Mouse (Mus musculus): ENCODE measurements at regions not wholly inside any gene's neighbourhood (a gene's known extent, or its start where the extent isn't known, plus 50 kb on each side); places are given as distances from the start of the nearest gene placed in this dataset.
A peak's percentile ranks its signal among the peaks of the same experiment; 100 is the strongest.

GRCm38 (mm10) chr8:75353786-75354185 lies 52.6 kb downstream of the Gm10358 start:
- ATAC-seq (no peak), DNase-seq (no peak)
- Histone ChIP-seq H3K9me3 (ENCODE audit: low read length) (no peaks in the 10 kb centered on the region), H3K4me2 (ENCODE audit: low read depth, low read length) (no peak overlapping the region), H3K9ac (replicated peaks) (no peak overlapping the region), H3K27me3 (ENCODE audit: insufficient read depth, low read length) (no peaks in the 10 kb centered on the region), H3K4me3 (ENCODE audit: low read depth, low read length) (no peak overlapping the region), H3K27ac (ENCODE audit: low read depth) (no peak overlapping the region), H3K4me1 (ENCODE audit: insufficient read depth) (no peaks in the 10 kb centered on the region), H3K36me3 (replicated peaks; ENCODE audit: insufficient read depth, low read length) (no peaks in the 10 kb centered on the region)
- TF ChIP-seq CTCF (IDR thresholded peaks at IDR 0.05; ENCODE audit: low read depth) (no peak), EP300 (IDR thresholded peaks at IDR 0.05; ENCODE audit: low read depth) (no peak)
- WGBS (ENCODE audit: insufficient replicate concordance): 34% methylated on average over 1 of the region's 1 CpGs

DNA sequence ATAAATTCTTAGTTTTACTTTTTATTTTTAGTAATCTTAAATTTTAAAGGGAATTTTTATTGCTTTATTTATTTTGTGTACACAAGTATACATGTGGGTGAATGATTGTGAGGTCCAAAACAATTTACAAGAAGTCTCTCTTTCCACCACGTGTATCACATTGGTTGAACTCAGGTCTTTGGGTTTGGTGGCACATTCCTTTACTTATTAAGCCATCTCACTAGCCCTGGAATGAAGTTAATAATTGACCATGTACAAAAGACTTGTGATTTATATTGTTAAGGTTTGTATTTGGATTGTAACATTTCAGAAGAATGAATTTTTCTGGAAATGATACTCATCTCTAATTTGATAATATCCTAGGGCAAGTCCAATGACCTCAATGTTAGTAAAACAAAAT lies 56.2 kb downstream of the Gm10358 start:
- no peak overlapping the region for H3K4me3 ChIP-seq (ENCODE audit: low read depth, low read length)
- no peaks in the 10 kb centered on the region for H3K27me3 ChIP-seq (ENCODE audit: insufficient read depth, low read length)
- ATAC-seq (no peak), DNase-seq (no peak)
- no peak overlapping the region for H3K9ac ChIP-seq (replicated peaks)
- no peaks in the 10 kb centered on the region for H3K9me3 ChIP-seq (ENCODE audit: low read length)
- 42% methylated on average over 1 of the region's 1 CpGs for WGBS (ENCODE audit: insufficient replicate concordance)
- H3K36me3 ChIP-seq (replicated peaks; ENCODE audit: insufficient read depth, low read length): no peaks in the 10 kb centered on the region
- no peak overlapping the region for H3K27ac ChIP-seq (ENCODE audit: low read depth)
- H3K4me1 ChIP-seq (ENCODE audit: insufficient read depth): no peaks in the 10 kb centered on the region
- no peak overlapping the region for H3K4me2 ChIP-seq (ENCODE audit: low read depth, low read length)
- TF ChIP-seq EP300 (IDR thresholded peaks at IDR 0.05; ENCODE audit: low read depth) (no peak), CTCF (IDR thresholded peaks at IDR 0.05; ENCODE audit: low read depth) (no peak)

DNA sequence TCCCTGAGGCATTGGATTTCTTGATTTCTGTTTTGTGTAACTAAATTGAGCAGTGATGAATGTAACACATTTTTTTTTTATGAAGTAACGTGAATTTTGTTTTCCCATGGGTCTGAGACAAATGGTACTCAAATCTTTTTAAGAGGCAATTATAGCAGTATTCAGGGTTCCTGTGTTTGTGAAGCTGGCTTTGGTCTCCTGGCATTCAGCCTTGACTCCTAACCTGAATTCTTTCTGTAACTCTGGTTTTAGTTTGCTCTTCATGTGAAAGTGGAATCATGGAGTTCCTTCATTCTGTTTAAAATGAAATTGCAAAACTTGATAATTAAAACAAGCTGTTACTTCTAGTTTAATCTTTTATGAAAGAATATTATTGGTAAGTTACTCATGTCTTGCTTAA lies 58.3 kb downstream of the Gm10358 start:
- Histone ChIP-seq H3K9me3 (ENCODE audit: low read length) (no peaks in the 10 kb centered on the region), H3K4me2 (ENCODE audit: low read depth, low read length) (no peak overlapping the region), H3K27ac (ENCODE audit: low read depth) (no peak overlapping the region), H3K4me1 (ENCODE audit: insufficient read depth) (no peaks in the 10 kb centered on the region), H3K9ac (replicated peaks) (no peak overlapping the region), H3K4me3 (ENCODE audit: low read depth, low read length) (no peak overlapping the region), H3K36me3 (replicated peaks; ENCODE audit: insufficient read depth, low read length) (no peaks in the 10 kb centered on the region), H3K27me3 (ENCODE audit: insufficient read depth, low read length) (no peaks in the 10 kb centered on the region)
- WGBS (ENCODE audit: insufficient replicate concordance): 53% methylated on average over 1 of the region's 1 CpGs
- TF ChIP-seq CTCF (IDR thresholded peaks at IDR 0.05; ENCODE audit: low read depth) (no peak), EP300 (IDR thresholded peaks at IDR 0.05; ENCODE audit: low read depth) (no peak)
- ATAC-seq: no peak
- no peak for DNase-seq

- Histone ChIP-seq H3K4me3 (ENCODE audit: low read depth, low read length) (no peak overlapping the region), H3K9ac (replicated peaks) (no peak overlapping the region), H3K27me3 (ENCODE audit: insufficient read depth, low read length) (no peaks in the 10 kb centered on the region), H3K4me1 (ENCODE audit: insufficient read depth) (no peaks in the 10 kb centered on the region), H3K27ac (ENCODE audit: low read depth) (no peak overlapping the region), H3K9me3 (ENCODE audit: low read length) (no peaks in the 10 kb centered on the region), H3K36me3 (replicated peaks; ENCODE audit: insufficient read depth, low read length) (no peaks in the 10 kb centered on the region), H3K4me2 (ENCODE audit: low read depth, low read length) (no peak overlapping the region)
- WGBS (ENCODE audit: insufficient replicate concordance): 64% methylated on average over 1 of the region's 1 CpGs
- no peak for TF ChIP-seq EP300 (IDR thresholded peaks at IDR 0.05; ENCODE audit: low read depth)
- TF ChIP-seq CTCF (IDR thresholded peaks at IDR 0.05; ENCODE audit: low read depth): no peak
- no peak for DNase-seq
- no peak for ATAC-seq
Observed at GRCm38 (mm10) chr8:75320614-75321013, 85.8 kb downstream of the Gm10358 start.

- Histone ChIP-seq H3K36me3 (replicated peaks; ENCODE audit: insufficient read depth, low read length) (no peaks in the 10 kb centered on the region), H3K27ac (ENCODE audit: low read depth) (no peak overlapping the region), H3K4me3 (ENCODE audit: low read depth, low read length) (no peak overlapping the region), H3K4me2 (ENCODE audit: low read depth, low read length) (no peak overlapping the region), H3K9me3 (ENCODE audit: low read length) (no peaks in the 10 kb centered on the region), H3K9ac (replicated peaks) (no peak overlapping the region), H3K4me1 (ENCODE audit: insufficient read depth) (no peaks in the 10 kb centered on the region), H3K27me3 (ENCODE audit: insufficient read depth, low read length) (no peaks in the 10 kb centered on the region)
- no peak for ATAC-seq
- no peak for DNase-seq
- WGBS (ENCODE audit: insufficient replicate concordance): 36% methylated on average over 3 of the region's 4 CpGs
- no peak for TF ChIP-seq EP300 (IDR thresholded peaks at IDR 0.05; ENCODE audit: low read depth)
- no peak for TF ChIP-seq CTCF (IDR thresholded peaks at IDR 0.05; ENCODE audit: low read depth)
Observed at GRCm38 (mm10) chr8:75318526-75318925, 87.9 kb downstream of the Gm10358 start.

GRCm38 (mm10) chr8:75315886-75316285 lies 90.5 kb downstream of the Gm10358 start:
- ATAC-seq: no peak
- Histone ChIP-seq H3K4me2 (ENCODE audit: low read depth, low read length) (no peak overlapping the region), H3K36me3 (replicated peaks; ENCODE audit: insufficient read depth, low read length) (no peaks in the 10 kb centered on the region), H3K9me3 (ENCODE audit: low read length) (no peaks in the 10 kb centered on the region), H3K4me1 (ENCODE audit: insufficient read depth) (no peaks in the 10 kb centered on the region), H3K9ac (replicated peaks) (no peak overlapping the region), H3K27ac (ENCODE audit: low read depth) (no peak overlapping the region), H3K4me3 (ENCODE audit: low read depth, low read length) (no peak overlapping the region), H3K27me3 (ENCODE audit: insufficient read depth, low read length) (no peaks in the 10 kb centered on the region)
- no peak for TF ChIP-seq EP300 (IDR thresholded peaks at IDR 0.05; ENCODE audit: low read depth)
- TF ChIP-seq CTCF (IDR thresholded peaks at IDR 0.05; ENCODE audit: low read depth): peak; percentile 82
- DNase-seq: peak; percentile 26
- 10% methylated on average over 3 of the region's 3 CpGs for WGBS (ENCODE audit: insufficient replicate concordance)

GRCm38 (mm10) chr8:75309463-75309862 lies 95.7 kb downstream of the Rasd2 start:
- Histone ChIP-seq H3K4me2 (ENCODE audit: low read depth, low read length) (no peak overlapping the region), H3K36me3 (replicated peaks; ENCODE audit: insufficient read depth, low read length) (no peaks in the 10 kb centered on the region), H3K9me3 (ENCODE audit: low read length) (no peaks in the 10 kb centered on the region), H3K9ac (replicated peaks) (no peak overlapping the region), H3K4me3 (ENCODE audit: low read depth, low read length) (no peak overlapping the region), H3K4me1 (ENCODE audit: insufficient read depth) (no peaks in the 10 kb centered on the region), H3K27ac (ENCODE audit: low read depth) (no peak overlapping the region), H3K27me3 (ENCODE audit: insufficient read depth, low read length) (no peaks in the 10 kb centered on the region)
- ATAC-seq: no peak
- no peak for DNase-seq
- 61% methylated on average over 2 of the region's 2 CpGs for WGBS (ENCODE audit: insufficient replicate concordance)
- TF ChIP-seq CTCF (IDR thresholded peaks at IDR 0.05; ENCODE audit: low read depth): no peak

Data from liver, postnatal 0 days (tissue).